Mouse (Mus musculus) liver (tissue): ENCODE results near the gene Mxi1.

Experiments used
- DNase-seq: peaks from one replicate; pipeline ENCODE4 v3.0.0-alpha.2; 2020; ENCODE audit warnings: mixed read lengths

The Mxi1 gene

GRCm38 (mm10) chr19:53303382-53303781 is 6.9 kb upstream of the Mxi1 start:
- DNase-seq, result no peak

- DNase-seq, result no peak
These were observed 4.7 kb upstream of the Mxi1 start for GRCm38 (mm10) chr19:53305621-53306020.

- no peak for DNase-seq
These were observed 3.6 kb upstream of the Mxi1 start for GRCm38 (mm10) chr19:53306706-53307105.

GRCm38 (mm10) chr19:53307219-53307618 is 3.1 kb upstream of the Mxi1 start:
- DNase-seq, result no peak

- DNase-seq, result no peak
These were observed 687 bp upstream of the Mxi1 start for GRCm38 (mm10) chr19:53309631-53310030.

- DNase-seq, result peak; percentile 81
These were observed 629 bp downstream of the Mxi1 start for GRCm38 (mm10) chr19:53310771-53311523.

- peak; percentile 65 for DNase-seq
These were observed 1.4 kb downstream of the Mxi1 start for GRCm38 (mm10) chr19:53311524-53312335.

GRCm38 (mm10) chr19:53312336-53312871 is 2.1 kb downstream of the Mxi1 start:
- DNase-seq, result peak; percentile 65

- DNase-seq, result peak; percentile 75
These were observed 2.8 kb downstream of the Mxi1 start for GRCm38 (mm10) chr19:53312951-53313683.

GRCm38 (mm10) chr19:53313684-53314443 is 3.5 kb downstream of the Mxi1 start:
- DNase-seq, result peak; percentile 98

GRCm38 (mm10) chr19:53314530-53315208 is 4.4 kb downstream of the Mxi1 start:
- DNase-seq, result no peak

GRCm38 (mm10) chr19:53315209-53315654 is 4.9 kb downstream of the Mxi1 start:
- DNase-seq, result no peak

- no peak for DNase-seq
These were observed 5.8 kb downstream of the Mxi1 start for GRCm38 (mm10) chr19:53316105-53316504.

GRCm38 (mm10) chr19:53316963-53317362 is 6.6 kb downstream of the Mxi1 start:
- DNase-seq, result no peak

GRCm38 (mm10) chr19:53318143-53319132 is 8.1 kb downstream of the Mxi1 start:
- DNase-seq, result no peak

GRCm38 (mm10) chr19:53320264-53321110 is 10.2 kb downstream of the Mxi1 start:
- DNase-seq, result peak; percentile 49

GRCm38 (mm10) chr19:53321273-53321672 is 11.0 kb downstream of the Mxi1 start:
- DNase-seq, result no peak

- DNase-seq, result peak; percentile 33
These were observed 12.2 kb downstream of the Mxi1 start for GRCm38 (mm10) chr19:53322438-53323048.

GRCm38 (mm10) chr19:53324866-53325265 is 14.5 kb downstream of the Mxi1 start:
- no peak for DNase-seq
